Mouse (Mus musculus) embryonic stem cell, embryonic (primary cell): ENCODE measurements around the gene Hmgb1.

Source experiments
- CTCF ChIA-PET, 4 experiments: fragments of 300-600 bp in 2 of 4; fragments of 350-600 bp in 2 of 4; sonication (Branson Sonifier 250); formaldehyde crosslinking; loops; one replicate each; lab custom pipeline; 2022; ENCODE audit warnings: inconsistent platforms in 2 of 4; lab: Charles Lee
- POLR2A ChIA-PET, 4 experiments: fragments of 300-600 bp in 2 of 4; fragments of 350-600 bp in 2 of 4; sonication (Branson Sonifier 250); formaldehyde crosslinking; loops; one replicate each; lab custom pipeline; 2022; ENCODE audit warnings: antibody characterized with exemption in 4 of 4, inconsistent platforms in 1 of 4; lab: Charles Lee

The Hmgb1 gene

DNA sequence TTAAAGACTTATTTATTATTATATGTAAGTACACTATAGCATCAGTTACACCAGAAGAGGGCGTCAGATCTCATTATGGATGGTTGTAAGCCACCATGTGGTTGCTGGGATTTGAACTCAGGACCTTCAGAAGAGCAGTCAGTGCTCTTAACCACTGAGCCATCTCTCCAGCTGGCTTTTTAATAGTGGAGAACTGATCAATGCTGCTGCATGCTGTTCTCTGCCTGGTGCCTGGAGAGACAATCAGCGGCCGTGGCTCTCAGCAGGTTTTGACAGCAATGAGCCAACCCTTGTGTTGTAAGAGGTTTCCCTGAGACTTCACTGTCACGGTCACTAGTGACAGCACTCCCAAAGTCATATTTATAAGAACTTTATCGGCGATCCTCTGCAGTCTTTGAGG lies 46.2 kb downstream of the Hmgb1 start:
- ChIA-PET POLR2A (interaction anchor here in 1 of 4 experiments (0.7 kb wide), 1 partner anchor 178 kb away, joined by 3 read pairs; no protein-coding TSS in a partner anchor), CTCF (interaction anchor here in 2 of 4 experiments (0.5 to 0.6 kb wide), 2 partner anchors 16 to 663 kb away, joined by 3 read pairs; no protein-coding TSS in a partner anchor)

DNA sequence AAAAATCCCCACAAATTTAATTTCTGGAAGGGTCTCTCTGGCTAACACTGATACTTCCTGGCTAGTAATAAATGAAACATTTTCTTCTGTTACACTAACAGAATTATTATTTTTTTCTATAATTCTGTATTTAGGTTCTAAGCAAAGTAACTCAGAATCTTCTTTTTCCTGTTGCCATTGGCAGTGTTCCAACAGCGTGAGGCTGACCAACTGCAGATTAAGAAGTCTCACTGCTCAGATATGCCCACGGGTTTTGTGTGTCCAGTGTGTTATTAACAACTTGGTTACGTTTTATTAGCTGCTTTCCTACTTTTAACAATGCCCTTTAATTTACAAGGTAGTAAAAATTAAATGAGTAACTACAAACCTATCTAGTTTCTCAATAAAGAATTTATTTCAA lies 46.8 kb downstream of the Hmgb1 start:
- CTCF ChIA-PET: interaction anchor here in 2 of 4 experiments (0.5 to 0.6 kb wide), 2 partner anchors 47 to 663 kb away, joined by 3 read pairs; partner anchors contain the start of genes Hmgb1 (in 1 of the 2) and Uspl1 (in 1 of the 2)

DNA sequence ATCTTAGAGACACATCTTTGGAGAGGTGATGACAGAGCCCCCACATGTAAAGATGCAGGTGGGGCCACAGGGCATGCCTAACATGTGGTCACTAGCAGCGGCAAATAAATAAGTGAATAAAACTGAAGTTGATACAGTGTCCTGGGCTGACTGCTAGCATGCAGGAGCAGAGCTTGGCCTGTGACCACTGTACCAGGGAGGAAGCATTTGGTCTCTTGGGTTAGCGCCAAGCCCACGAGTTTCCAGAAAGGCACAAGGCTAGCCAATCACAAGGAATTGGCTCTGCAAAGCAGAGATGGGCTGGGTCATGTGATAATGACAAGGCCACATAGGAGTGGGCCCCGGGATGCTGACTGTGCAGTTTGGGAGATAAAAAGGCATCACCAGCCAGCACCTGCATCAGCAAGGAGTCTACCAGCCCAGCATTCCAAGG lies 47.3 kb downstream of the Hmgb1 start:
- ChIA-PET CTCF (interaction anchor here in 2 of 4 experiments (0.6 kb wide), 2 partner anchors 47 to 1025 kb away, joined by 3 read pairs; partner anchors contain the start of genes Hmgb1 (in 1 of the 2) and Uspl1 (in 1 of the 2)), POLR2A (interaction anchor here in 2 of 4 experiments (0.6 to 1.5 kb wide), 2 partner anchors 25 to 47 kb away, joined by 3 read pairs; partner anchors contain the start of genes Hmgb1 (in 1 of the 2) and Uspl1 (in 1 of the 2))

More for the DNA sequence above, 46.8 kb downstream of the Hmgb1 start:
- POLR2A ChIA-PET: interaction anchor here in 1 of 4 experiments (0.6 kb wide), 1 partner anchor 46 kb away, joined by 3 read pairs; the partner anchor contains the start of genes Hmgb1 and Uspl1

DNA sequence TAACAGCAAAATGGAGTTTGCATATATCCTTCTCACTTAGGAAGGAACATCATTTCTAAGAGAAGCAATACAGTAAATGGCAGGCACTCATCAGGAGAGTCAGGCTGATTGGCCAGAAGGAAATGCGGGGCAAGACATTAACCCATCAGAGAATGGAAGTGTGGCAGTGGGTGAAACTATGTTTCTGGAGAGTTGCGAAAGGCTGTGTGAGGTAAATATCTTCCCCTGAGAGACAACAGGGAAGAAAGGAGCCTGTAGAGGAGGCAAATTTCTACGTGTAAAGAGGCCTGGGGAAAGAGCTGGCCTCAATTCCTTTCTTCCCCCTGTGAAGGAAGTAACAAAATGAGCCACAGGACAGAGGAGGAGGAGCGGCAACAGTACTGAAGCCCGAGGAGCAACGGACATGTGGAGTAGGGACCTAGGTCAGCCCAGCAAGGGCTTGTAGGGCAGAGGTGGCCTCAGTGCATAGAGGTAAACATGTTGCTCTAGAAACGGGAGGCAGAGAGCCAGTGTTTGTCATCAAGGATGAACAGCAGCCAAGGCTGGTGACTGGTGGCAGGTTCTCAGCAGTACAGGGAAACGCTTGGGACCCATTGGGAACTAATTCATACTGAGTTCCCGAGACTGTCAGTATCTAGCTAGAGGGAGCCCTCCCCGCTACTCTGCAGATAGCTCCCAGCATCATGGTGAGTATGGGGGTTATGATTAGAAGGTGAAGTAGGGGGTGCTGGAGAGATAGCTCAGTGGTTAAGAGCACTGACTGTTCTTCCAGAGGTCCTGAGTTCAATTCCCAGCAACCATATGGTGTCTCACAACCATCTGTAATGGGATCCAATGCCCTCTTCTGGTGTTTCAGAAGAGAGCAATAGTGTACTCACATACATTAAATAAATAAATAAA lies 48.6 kb downstream of the Hmgb1 start:
- CTCF ChIA-PET: no interaction called here

DNA sequence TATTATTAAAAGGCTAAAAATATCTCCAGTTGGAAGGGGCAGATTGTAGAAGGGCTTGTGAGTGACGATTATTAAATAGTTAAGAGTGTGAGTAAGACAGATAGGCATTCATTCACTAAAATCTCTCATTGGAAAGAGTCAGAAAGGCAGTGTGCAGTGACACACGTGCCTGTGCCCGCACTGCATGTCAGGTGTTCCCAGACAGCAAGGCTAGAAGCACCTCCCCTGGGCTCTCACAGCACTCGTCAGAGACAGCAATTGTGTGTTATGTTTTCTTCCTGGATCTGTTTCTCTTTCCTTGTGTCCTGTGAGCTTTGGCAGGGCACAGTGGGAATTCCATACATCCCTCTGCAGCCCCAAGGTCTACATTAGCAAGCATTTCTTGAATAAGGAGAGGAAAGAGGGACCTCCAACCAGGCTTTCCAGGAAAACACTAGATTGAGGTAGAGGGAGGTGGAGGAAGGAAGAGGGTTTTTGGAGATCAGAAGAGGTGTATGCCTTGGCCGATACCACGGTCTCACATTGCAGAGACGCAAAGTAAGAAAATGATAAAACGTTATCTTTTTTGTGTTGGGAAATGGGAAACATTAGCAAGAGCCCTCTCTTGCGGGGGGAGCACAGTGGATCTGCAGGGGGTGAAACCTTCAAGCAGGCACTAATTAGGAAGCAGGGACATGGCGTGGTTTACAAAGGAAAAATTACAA lies 49.4 kb downstream of the Hmgb1 start:
- CTCF ChIA-PET: no interaction called here
- POLR2A ChIA-PET: interaction anchor here in 2 of 4 experiments (0.6 to 1.0 kb wide), 3 partner anchors 49 to 502 kb away, joined by 4 to 5 read pairs (median 4); partner anchors contain the start of genes Hmgb1 (in 2 of the 2) and Uspl1 (in 2 of the 2)

More for the DNA sequence above, 48.6 kb downstream of the Hmgb1 start:
- POLR2A ChIA-PET: interaction anchor here in 1 of 4 experiments (0.6 to 1.5 kb wide), 3 partner anchors 24 to 437 kb away, joined by 3 to 4 read pairs (median 3); partner anchors contain the start of genes Hmgb1 and Uspl1

DNA sequence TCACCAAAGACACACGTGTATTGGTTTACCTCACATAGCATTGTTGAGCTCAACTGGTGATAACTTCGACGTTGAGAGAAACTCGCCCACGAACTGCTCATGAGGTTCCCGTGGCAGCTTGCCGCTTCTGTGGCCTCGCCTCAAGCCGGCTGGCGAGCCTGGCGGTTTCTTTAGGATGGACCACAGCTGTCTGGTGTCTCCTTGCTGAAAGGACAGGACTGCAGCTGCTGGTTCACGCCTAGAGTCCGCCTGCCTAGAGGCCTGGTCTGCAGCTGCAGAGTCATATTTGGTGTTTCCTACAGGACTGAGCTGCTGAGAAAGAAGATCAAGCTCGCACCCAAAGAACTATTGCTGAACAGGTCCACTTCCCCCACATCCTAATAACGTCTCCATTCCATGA lies 55.8 kb downstream of the Hmgb1 start:
- POLR2A ChIA-PET: interaction anchor here in 2 of 4 experiments (1.0 to 1.4 kb wide), 5 partner anchors 12 to 24 kb away, joined by 3 to 4 read pairs (median 4); no protein-coding TSS in a partner anchor

DNA sequence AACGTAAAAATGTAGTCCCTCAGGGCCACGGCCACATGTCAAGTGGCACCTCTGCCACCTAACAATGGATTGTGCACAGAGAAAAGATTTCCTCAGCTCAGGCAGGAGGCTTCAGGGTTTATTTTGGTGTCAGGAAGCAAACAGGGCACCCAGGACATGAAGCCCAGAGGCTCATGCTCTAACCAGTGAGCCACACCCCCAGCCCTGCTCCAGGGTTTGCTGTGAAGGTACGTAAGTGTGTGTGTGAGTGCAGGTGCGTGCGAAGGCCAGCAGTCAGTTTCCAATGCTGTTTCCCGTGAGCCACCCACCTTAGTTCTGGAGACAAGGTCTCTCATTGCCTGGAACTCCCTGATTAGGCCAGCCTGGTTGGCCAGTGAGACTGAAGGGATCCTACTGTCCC lies 60.5 kb downstream of the Hmgb1 start:
- ChIA-PET POLR2A (interaction anchor here in 2 of 4 experiments (0.9 to 3.2 kb wide), 3 partner anchors 10 to 12 kb away, joined by 3 to 19 read pairs (median 10); no protein-coding TSS in a partner anchor), CTCF (no interaction called here)

More for the DNA sequence above, 55.8 kb downstream of the Hmgb1 start:
- CTCF ChIA-PET: no interaction called here

DNA sequence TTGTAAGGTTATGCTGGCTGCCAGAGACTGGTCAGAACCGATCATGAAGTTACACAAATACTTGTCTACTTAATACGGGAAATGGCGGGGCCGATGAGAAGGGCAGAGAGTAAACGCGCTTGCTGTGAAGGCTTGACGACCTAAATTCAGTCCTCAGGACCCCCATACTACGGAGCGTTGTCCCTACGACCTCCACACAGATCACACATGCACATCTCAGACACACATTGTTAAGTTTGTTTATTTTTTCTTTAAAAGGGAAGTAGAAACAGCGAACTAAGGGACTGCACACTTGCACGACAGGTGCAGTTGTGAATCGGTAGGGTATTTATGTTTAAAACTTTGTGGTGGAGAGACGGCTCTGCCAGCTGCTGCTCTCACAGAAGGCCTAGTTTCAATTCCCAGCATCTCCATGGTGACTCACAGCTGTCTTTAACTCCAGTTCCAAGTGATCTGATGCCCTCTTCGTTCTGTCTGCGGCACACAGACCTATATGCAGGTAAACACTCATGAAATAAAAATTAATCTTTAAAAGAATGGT lies 64.9 kb downstream of the Hmgb1 start:
- ChIA-PET CTCF (no interaction called here), POLR2A (interaction anchor here in 2 of 4 experiments (1.1 to 1.4 kb wide), 5 partner anchors 9 to 84 kb away, joined by 3 to 6 read pairs (median 4); partner anchors contain the start of genes Hmgb1 (in 1 of the 2) and Uspl1 (in 1 of the 2))

DNA sequence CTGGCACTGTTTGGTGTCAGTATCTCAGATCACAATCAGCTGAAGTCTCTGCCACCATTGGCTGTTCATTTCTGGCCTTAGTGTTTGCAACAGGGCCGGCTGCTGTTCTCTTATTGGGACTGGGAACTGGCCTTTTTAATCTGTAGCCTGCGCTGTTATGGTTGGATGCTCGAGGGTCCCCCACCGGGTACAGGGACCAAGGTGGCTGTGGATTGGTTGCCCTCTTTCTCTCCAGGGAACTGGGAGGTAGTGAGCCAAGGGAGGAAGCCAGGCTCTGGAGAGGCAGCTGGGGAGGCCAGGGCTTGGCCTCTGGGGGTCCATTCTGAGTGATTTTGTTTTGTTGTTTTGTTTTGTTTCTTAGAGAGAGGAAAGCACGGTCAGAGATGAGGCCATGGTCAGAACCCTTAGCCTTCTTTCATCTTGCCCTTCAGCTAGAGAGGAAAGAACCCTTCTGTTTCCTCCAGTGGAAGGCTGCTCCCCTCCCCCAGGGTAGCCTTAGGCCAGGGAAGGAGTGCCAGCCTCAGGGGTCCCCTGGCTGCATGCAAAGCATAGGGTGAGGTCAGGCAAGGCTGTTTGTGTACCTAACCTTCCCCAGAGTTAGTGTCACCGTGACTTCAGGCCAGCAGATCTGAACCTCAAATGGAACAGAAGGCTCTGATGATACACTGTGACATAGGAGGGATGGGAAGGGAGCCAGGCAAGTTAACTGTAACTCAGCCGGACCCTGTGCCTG lies 66.3 kb downstream of the Hmgb1 start:
- CTCF ChIA-PET: interaction anchor here in 3 of 4 experiments (0.6 to 0.7 kb wide), 5 partner anchors 11 to 430 kb away, joined by 3 to 10 read pairs (median 3); no protein-coding TSS in a partner anchor
- POLR2A ChIA-PET: interaction anchor here in 2 of 4 experiments (0.6 to 2.1 kb wide), 10 partner anchors 8 to 347 kb away, joined by 3 to 7 read pairs (median 4); partner anchors contain the start of genes Hmgb1 (in 1 of the 2) and Uspl1 (in 1 of the 2)

DNA sequence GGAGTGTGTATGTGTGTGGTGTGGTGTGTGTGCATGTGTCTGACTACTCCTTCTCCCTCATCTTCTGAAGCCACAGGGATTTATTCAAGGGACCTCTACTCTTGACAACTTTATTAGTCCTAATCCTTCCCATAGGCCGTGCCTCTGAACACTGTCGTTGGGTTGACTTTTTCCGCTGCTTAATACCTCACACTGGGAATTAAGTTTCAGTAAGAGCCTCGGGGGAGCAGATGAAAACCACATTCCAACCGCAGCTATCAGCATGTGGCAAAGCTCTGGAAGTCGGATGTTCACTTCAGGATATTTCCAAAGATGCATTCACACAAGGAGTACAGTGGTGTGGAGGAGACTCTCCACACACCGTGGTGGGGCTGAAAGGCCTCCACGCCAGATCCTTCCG lies 69.7 kb downstream of the Hmgb1 start:
- POLR2A ChIA-PET: interaction anchor here in 2 of 4 experiments (0.7 to 2.7 kb wide), 4 partner anchors 10 to 30 kb away, joined by 3 to 19 read pairs (median 4); no protein-coding TSS in a partner anchor
- CTCF ChIA-PET: no interaction called here

DNA sequence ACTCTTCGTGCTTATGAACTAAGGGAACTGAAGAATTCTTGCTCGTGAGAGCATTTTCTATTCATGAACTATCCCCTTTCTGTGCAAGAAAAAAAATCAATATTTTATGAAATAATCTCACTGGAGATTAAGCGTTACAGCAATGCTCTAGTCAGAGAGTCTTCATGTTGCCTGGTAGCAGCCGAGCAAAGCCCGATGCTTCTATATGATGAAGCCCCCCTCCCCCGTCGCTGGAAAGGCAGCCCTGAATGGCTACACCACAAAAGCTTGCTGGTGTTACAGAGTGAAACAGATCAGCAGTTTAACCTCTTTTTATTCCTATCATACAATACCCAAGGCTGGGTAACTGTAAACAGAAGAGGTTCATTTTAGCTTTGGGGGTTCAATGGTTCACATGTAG lies 70.3 kb downstream of the Hmgb1 start:
- POLR2A ChIA-PET: interaction anchor here in 3 of 4 experiments (0.7 to 5.0 kb wide), 16 partner anchors 10 to 109 kb away, joined by 3 to 56 read pairs (median 3); partner anchors contain the start of genes Hmgb1 (in 2 of the 3) and Uspl1 (in 2 of the 3)
- CTCF ChIA-PET: no interaction called here

DNA sequence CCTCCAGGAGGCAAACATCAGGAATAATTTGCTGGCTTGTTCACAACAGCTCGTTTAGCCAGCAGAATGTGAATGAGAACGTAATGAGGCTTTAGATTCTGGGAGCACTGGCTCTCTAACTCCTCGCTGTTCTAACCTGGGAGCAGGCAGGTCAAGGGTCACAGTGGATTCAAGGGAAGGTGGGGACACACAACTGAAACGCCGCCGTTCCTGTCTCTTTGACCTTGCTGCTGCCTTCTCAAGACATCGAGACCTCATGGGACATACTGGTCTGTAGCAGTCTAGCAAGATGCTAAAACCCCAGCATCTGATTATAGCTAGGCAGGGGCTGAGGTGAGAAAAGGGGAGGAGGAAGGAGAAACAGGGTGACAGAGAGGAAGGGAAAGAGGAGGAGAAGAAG lies 70.8 kb downstream of the Hmgb1 start:
- CTCF ChIA-PET: no interaction called here
- POLR2A ChIA-PET: interaction anchor here in 3 of 4 experiments (0.9 to 5.1 kb wide), 22 partner anchors 11 to 115 kb away, joined by 3 to 82 read pairs (median 4); partner anchors contain the start of genes Hmgb1 (in 3 of the 3) and Uspl1 (in 3 of the 3)

DNA sequence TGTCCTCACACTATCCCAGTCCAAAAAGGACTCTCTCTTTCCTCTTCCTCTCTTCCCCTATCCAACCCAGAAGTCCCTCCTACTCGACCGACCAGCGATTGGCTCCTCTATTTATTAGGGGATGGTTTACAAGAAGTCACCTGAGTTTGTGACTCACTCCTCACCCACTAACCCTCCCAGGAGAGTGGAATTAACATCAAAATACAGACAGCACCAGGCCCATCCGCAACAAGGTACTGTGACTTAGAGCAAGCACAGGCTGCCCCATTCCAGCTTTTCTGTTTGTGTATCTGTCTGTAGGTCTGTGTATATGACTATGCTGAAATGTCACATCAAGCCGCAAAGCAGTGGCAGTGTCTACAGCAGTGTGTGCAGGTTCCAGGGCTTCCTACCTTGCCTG lies 71.7 kb downstream of the Hmgb1 start:
- ChIA-PET POLR2A (interaction anchor here (0.6 to 5.1 kb wide), 94 partner anchors 9 to 719 kb away, joined by 3 to 82 read pairs (median 4); partner anchors contain the start of genes Hmgb1 (in 4 of the 4), Uspl1 (in 4 of the 4), Hsph1 (in 1 of the 4) and Tex26 (in 1 of the 4)), CTCF (interaction anchor here in 1 of 4 experiments (1.0 to 1.6 kb wide), 2 partner anchors 11 to 41 kb away, joined by 4 read pairs; no protein-coding TSS in a partner anchor)

DNA sequence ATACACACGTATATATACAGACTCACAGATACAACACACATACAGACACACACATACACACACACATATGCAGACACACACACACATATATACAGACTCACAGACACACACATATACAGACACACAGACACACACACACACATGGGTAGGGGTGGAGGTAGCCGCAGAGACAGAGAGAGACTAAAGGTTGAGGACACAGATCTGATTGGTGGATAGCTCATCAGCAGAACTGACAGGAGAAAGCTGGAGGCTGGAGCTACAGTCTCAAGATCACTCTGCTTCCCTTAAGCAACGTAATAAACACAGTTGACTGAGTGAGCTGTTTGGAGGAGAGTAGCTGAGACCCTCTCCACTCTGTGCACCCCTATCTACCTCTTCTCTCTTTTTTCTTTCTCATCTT lies 75.1 kb downstream of the Hmgb1 start:
- CTCF ChIA-PET: no interaction called here
- POLR2A ChIA-PET: interaction anchor here (0.6 to 5.1 kb wide), 16 partner anchors 8 to 551 kb away, joined by 3 to 82 read pairs (median 4); partner anchors contain the start of genes Hmgb1 (in 3 of the 4) and Uspl1 (in 3 of the 4)

DNA sequence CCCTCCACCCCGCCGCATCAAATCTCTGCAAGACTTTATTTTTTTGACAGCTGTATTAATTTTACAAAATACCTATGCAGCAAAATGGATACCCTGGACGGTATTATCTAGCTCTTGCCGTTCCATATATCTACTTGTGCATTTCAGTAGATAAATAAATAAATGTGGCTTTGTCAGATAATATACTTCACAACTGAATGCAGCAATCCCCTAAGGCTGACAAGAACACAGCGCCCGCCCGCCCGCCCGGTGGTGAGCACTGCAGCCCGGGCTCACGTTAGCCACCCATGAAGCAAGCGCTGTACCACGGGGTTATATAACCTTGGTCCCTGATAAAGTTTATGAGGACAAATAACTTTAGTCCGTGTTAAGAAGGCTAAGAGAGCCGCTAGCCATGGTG lies 76.1 kb downstream of the Hmgb1 start:
- POLR2A ChIA-PET: interaction anchor here in 2 of 4 experiments (0.7 to 5.1 kb wide), 7 partner anchors 10 to 500 kb away, joined by 4 to 82 read pairs (median 7); partner anchors contain the start of genes Hmgb1 (in 2 of the 2) and Uspl1 (in 2 of the 2)
- CTCF ChIA-PET: interaction anchor here in 1 of 4 experiments (0.6 to 0.7 kb wide), 2 partner anchors 54 to 96 kb away, joined by 3 to 19 read pairs; no protein-coding TSS in a partner anchor

DNA sequence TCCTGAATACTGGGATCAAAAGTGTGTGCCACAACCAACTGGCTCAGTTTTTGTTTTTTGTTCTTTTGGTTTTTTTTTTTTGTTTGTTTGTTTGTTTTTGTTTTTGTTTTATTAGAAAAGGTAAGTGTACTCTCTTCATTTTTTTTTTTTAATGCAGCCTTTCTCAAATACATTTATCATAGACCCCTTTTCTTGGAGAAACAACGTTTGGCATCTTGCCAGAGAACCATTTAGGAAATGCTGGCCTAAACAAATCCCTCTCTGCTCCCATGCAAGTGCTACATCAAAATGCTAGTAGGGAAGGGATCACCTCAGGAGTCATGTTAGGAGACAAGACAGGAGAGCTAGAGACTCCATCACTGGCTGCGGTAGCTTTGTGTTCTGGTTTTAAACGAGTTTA lies 76.7 kb downstream of the Hmgb1 start:
- CTCF ChIA-PET: interaction anchor here in 1 of 4 experiments (0.5 kb wide), 1 partner anchor 43 kb away, joined by 4 read pairs; no protein-coding TSS in a partner anchor
- POLR2A ChIA-PET: interaction anchor here in 3 of 4 experiments (0.7 to 2.0 kb wide), 5 partner anchors 57 to 310 kb away, joined by 3 to 13 read pairs (median 4); partner anchors contain the start of genes Hmgb1 (in 1 of the 3) and Uspl1 (in 1 of the 3)
